In genomic region chr13:91616876-91617275, GRCm38 (mm10) we compare ENCODE assay signal across 17 mouse cellular contexts.
"Had no signal": no experiment of that assay in that cellular context is flagged by ENCODE, and none has a peak within 500 bp of the region (broad histone marks: within the 10 kb centered on the region; RNA-seq: fewer than 3 reads in every experiment).

No protein-coding gene starts in this region.

- H3K4me2 ChIP-seq: lung, embryonic 15.5 days; midbrain, embryonic 13.5 days; midbrain, embryonic 15.5 days; neural tube, embryonic 12.5 days; stomach, embryonic 15.5 days had no signal

- H3K4me3 ChIP-seq: lung, embryonic 15.5 days; megakaryocyte, embryonic 14.5 days; midbrain, embryonic 13.5 days; midbrain, embryonic 15.5 days; neural tube, embryonic 12.5 days; stomach, embryonic 15.5 days had no signal

- H3K36me3 ChIP-seq: lung, embryonic 15.5 days; midbrain, embryonic 15.5 days; neural tube, embryonic 12.5 days; stomach, embryonic 15.5 days had no signal

- H3K9ac ChIP-seq: liver, postnatal 0 days; lung, embryonic 15.5 days; midbrain, embryonic 13.5 days; midbrain, embryonic 15.5 days; neural tube, embryonic 12.5 days; stomach, embryonic 15.5 days had no signal

- H3K4me1 ChIP-seq: lung, embryonic 15.5 days; midbrain, embryonic 13.5 days; midbrain, embryonic 15.5 days; neural tube, embryonic 12.5 days; stomach, embryonic 15.5 days had no signal

- DNase-seq: liver, postnatal 0 days; lung, adult 2 months; lung, postnatal 14 days; lung, postnatal 36 days; right cerebral cortex, postnatal 14 days; thymus, adult 2 months; thymus, postnatal 25 days; thymus, postnatal 4 days had no signal

- H3K27me3 ChIP-seq: lung, embryonic 15.5 days; megakaryocyte, embryonic 14.5 days; midbrain, embryonic 13.5 days; midbrain, embryonic 15.5 days; neural tube, embryonic 12.5 days; stomach, embryonic 15.5 days had no signal

- ATAC-seq: liver, postnatal 0 days; lung, postnatal 0 days; midbrain, embryonic 13.5 days; midbrain, embryonic 15.5 days had no signal

- H3K9me3 ChIP-seq: lung, embryonic 15.5 days; megakaryocyte, embryonic 14.5 days; midbrain, embryonic 13.5 days; midbrain, embryonic 15.5 days; neural tube, embryonic 12.5 days; stomach, embryonic 15.5 days had no signal

- H3K27ac ChIP-seq: lung, embryonic 15.5 days; macrophage; midbrain, embryonic 13.5 days; midbrain, embryonic 15.5 days; neural tube, embryonic 12.5 days; stomach, embryonic 15.5 days; stomach, postnatal 0 days had no signal
